Mouse (Mus musculus) kidney, adult 2 months (tissue): ENCODE measurements at regions not wholly inside any gene's neighbourhood (a gene's known extent, or its start where the extent isn't known, plus 50 kb on each side); places are given as distances from the start of the nearest gene placed in this dataset.

ENCODE experiments used
- CTCF ChIP-seq: fragments of 200-500 bp; conservative IDR thresholded peaks from 2 replicates; pipeline ENCODE4 v1.5.1; 2011; ENCODE audit warnings: low read depth, mild to moderate bottlenecking, control low read depth, low read length, moderate library complexity, mixed read lengths; ENCODE audit not compliant: insufficient read depth, insufficient read length
- POLR2A ChIP-seq: fragments of 200-500 bp; IDR thresholded peaks from one replicate; pipeline ENCODE4 v1.6.1; 2011; ENCODE audit warnings: low read depth, low read length, control low read depth

DNA sequence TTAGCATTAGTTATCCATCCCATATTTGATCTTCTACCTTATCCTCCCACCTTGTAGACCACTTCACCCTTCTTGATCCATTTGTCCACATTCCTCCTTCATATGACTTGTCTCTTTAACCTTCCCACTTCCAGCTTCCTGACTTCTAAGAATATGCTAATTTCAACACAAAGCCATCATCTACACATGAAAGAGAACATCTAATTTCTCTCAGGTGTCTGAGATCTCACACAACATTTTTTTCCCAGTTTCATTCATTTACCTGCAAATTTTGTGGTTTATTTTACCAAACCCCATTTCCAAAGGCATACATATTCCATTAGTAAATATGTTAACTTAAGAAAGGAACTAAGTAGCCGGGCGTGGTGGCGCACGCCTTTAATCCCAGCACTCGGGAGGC, 593.3 kb upstream of the Slc8a1 start:
- TF ChIP-seq CTCF (no peak), POLR2A (no peak)
